Mouse (Mus musculus) B cell, adult 2 months (primary cell): ENCODE results near the gene Jund.

Source experiments
- DNase-seq, 2 experiments: peaks; one replicate each; pipeline ENCODE4 v3.0.0; 2022

Jund gene

GRCm38 (mm10) chr8:70700555-70700922, 1.8 kb downstream of the Jund start:
- DNase-seq, result peak; percentile 87

GRCm38 (mm10) chr8:70701048-70701981, 2.6 kb downstream of the Jund start:
- DNase-seq, result peak; percentile 50 to 54

GRCm38 (mm10) chr8:70701982-70702841, 3.5 kb downstream of the Jund start:
- peak in 1 of 2 experiments; percentile 57 for DNase-seq

GRCm38 (mm10) chr8:70702842-70703182, 4.1 kb downstream of the Jund start:
- DNase-seq, result no peak

GRCm38 (mm10) chr8:70703287-70703686, 4.5 kb downstream of the Jund start, which contains the start of gene Iqcn:
Gene Iqcn (plus strand): TSS chr8:70703457.
- peak in 1 of 2 experiments; percentile 38 for DNase-seq

- DNase-seq, result no peak
Observed at GRCm38 (mm10) chr8:70708281-70708680, 9.5 kb downstream of the Jund start.

- DNase-seq, result no peak
Observed at GRCm38 (mm10) chr8:70709794-70710193, 11.0 kb downstream of the Jund start.

- DNase-seq, result no peak
Observed at GRCm38 (mm10) chr8:70710296-70710695, 11.5 kb downstream of the Jund start.

- no peak for DNase-seq
Observed at GRCm38 (mm10) chr8:70711041-70711440, 12.3 kb downstream of the Jund start.

GRCm38 (mm10) chr8:70713991-70714390, 15.2 kb downstream of the Jund start:
- no peak for DNase-seq

GRCm38 (mm10) chr8:70715086-70715485, 16.3 kb downstream of the Jund start:
- DNase-seq, result no peak

GRCm38 (mm10) chr8:70716521-70717400, 18.0 kb downstream of the Jund start:
- DNase-seq, result peak in 1 of 2 experiments; percentile 41

- DNase-seq, result peak; percentile 89 to 90
Observed at GRCm38 (mm10) chr8:70718297-70718696, 19.5 kb downstream of the Jund start, which contains the start of gene Gm3336. Gene Gm3336 (plus strand): TSS chr8:70718543.

GRCm38 (mm10) chr8:70719796-70720270, 21.1 kb downstream of the Jund start:
- DNase-seq, result peak in 1 of 2 experiments; percentile 6

- peak; percentile 91 to 93 for DNase-seq
Observed at GRCm38 (mm10) chr8:70720739-70721138, 22.0 kb downstream of the Jund start.

GRCm38 (mm10) chr8:70721601-70722000, 22.9 kb downstream of the Jund start:
- no peak for DNase-seq

GRCm38 (mm10) chr8:70723486-70724210, 24.9 kb downstream of the Jund start, which contains the start of gene Pde4c:
Gene Pde4c (plus strand): TSS chr8:70723720.
- no peak for DNase-seq

- no peak for DNase-seq
Observed at GRCm38 (mm10) chr8:70724216-70724615, 25.5 kb downstream of the Jund start.

- no peak for DNase-seq
Observed at GRCm38 (mm10) chr8:70725792-70726447, 27.2 kb downstream of the Jund start.

GRCm38 (mm10) chr8:70726721-70727120, 28.0 kb downstream of the Jund start:
- DNase-seq, result no peak
